Mouse (Mus musculus) kidney, embryonic 14.5 days (tissue): ENCODE measurements around the gene Flt3. TPM values are rescaled to one million over a fixed set of nuclear protein-coding genes. Genes with fewer than 3 reads are reported as not detected.

Experiments
- ATAC-seq: fragments of 200-750 bp; cut with Nextera tagmentation; 2 replicates; pipeline ENCODE4 v1.8.0; 2017; ENCODE audit warnings: moderate number of reproducible peaks, mild to moderate bottlenecking, moderate TSS enrichment, moderate library complexity; ENCODE audit not compliant: low FRiP score, low TSS enrichment
- H3K27ac ChIP-seq: fragments of 300-500 bp; sonication (generic); 2 replicates; pipeline ENCODE4 v1.5.1; 2014; ENCODE audit warnings: low read depth, mild to moderate bottlenecking, low read length, moderate library complexity, mixed read lengths
- H3K27me3 ChIP-seq: fragments of 300-500 bp; sonication (generic); 2 replicates; pipeline ENCODE4 v1.6.1; 2014; ENCODE audit warnings: mild to moderate bottlenecking, low read length; ENCODE audit not compliant: control insufficient read depth, insufficient read depth
- H3K36me3 ChIP-seq: fragments of 300-500 bp; sonication (generic); 2 replicates; pipeline ENCODE4 v1.6.1; 2014; ENCODE audit warnings: low read length, mixed read lengths; ENCODE audit not compliant: control insufficient read depth, insufficient read depth
- H3K4me1 ChIP-seq: fragments of 300-500 bp; sonication (generic); 2 replicates; pipeline ENCODE4 v1.6.1; 2014; ENCODE audit warnings: low read length, mixed read lengths; ENCODE audit not compliant: control insufficient read depth, insufficient read depth
- H3K4me2 ChIP-seq: fragments of 300-500 bp; sonication (generic); replicated peaks from 2 replicates; pipeline ENCODE4 v1.6.1; 2014; ENCODE audit warnings: low read depth, mild to moderate bottlenecking, low read length
- H3K4me3 ChIP-seq: fragments of 300-500 bp; sonication (generic); 2 replicates; pipeline ENCODE4 v1.5.1; 2014; ENCODE audit warnings: mild to moderate bottlenecking, low read length
- H3K9ac ChIP-seq: fragments of 300-500 bp; sonication (generic); 2 replicates; pipeline ENCODE4 v1.6.1; 2014; ENCODE audit warnings: low read depth, mild to moderate bottlenecking, low read length, moderate library complexity
- H3K9me3 ChIP-seq: fragments of 300-500 bp; sonication (generic); 2 replicates; pipeline ENCODE4 v1.6.1; 2016; ENCODE audit warnings: low read length; ENCODE audit not compliant: control insufficient read depth
- WGBS: fragments of 180-500 bp; shearing (Covaris S2); extraction: QIAGEN DNeasy Blood & Tissue Kit; methylation state at CpG from one replicate; pipeline ENCODE4 v1.1.7; 2014; 5-methylcytosine and 5-hydroxymethylcytosine counted together
- polyA plus RNA-seq: library from polyadenylated mRNA; unstranded; fragments of >200 nt; fragmentation: Nextera tagmentation; extraction: Ambion mirVana; gene quantifications from 2 replicates; pipeline ENCODE4 v1.2.1, GENCODE M21; 2014

Gene Flt3
- polyA plus RNA-seq, 1 experiment from 2014 or later: not detected

DNA sequence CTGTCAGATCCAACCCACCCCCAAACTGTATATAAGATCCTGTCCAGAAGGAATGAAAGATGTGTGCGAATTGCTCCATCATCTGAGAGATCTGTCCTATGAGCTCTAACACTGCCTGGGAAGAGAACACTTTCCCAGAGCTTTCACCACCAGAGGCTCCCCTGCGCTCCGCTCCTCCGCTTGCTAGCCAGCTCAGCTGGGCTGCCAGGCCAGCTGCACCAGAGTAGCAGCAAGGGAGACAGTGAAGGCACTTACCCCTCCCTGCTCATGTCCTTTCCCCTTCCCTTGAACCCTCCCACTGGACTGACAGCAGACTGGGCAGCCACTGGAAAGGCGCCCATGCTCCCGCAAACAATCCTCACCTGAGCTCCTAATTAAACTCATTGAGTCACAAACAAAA, 23.3 kb upstream of the Flt3 start:
- Histone ChIP-seq H3K4me3 (no peak overlapping the region), H3K27me3 (no peaks in the 10 kb centered on the region), H3K4me1 (no peaks in the 10 kb centered on the region; the same call in 1 of the 2 replicates), H3K4me2 (no peak overlapping the region), H3K9ac (no peak overlapping the region), H3K36me3 (no peaks in the 10 kb centered on the region), H3K27ac (no peak overlapping the region), H3K9me3 (no peaks in the 10 kb centered on the region)
- ATAC-seq: peak; percentile 57
- WGBS: 42% methylated on average over 6 of the region's 6 CpGs

GRCm38 (mm10) chr5:147418394-147419121, 18.3 kb upstream of the Flt3 start:
- H3K27me3 ChIP-seq: no peaks in the 10 kb centered on the region
- H3K9ac ChIP-seq: no peak overlapping the region
- ATAC-seq: peak; percentile 39; the same call in 1 of the 2 replicates
- H3K27ac ChIP-seq: no peak overlapping the region
- H3K9me3 ChIP-seq: no peaks in the 10 kb centered on the region
- 25% methylated on average over 10 of the region's 10 CpGs for WGBS
- H3K4me2 ChIP-seq: no peak overlapping the region
- no peaks in the 10 kb centered on the region for H3K4me1 ChIP-seq
- H3K36me3 ChIP-seq: no peaks in the 10 kb centered on the region
- no peak overlapping the region for H3K4me3 ChIP-seq

GRCm38 (mm10) chr5:147417986-147418385, 17.7 kb upstream of the Flt3 start:
- Histone ChIP-seq H3K4me3 (no peak overlapping the region), H3K27me3 (no peaks in the 10 kb centered on the region), H3K9me3 (no peaks in the 10 kb centered on the region), H3K36me3 (no peaks in the 10 kb centered on the region), H3K9ac (no peak overlapping the region), H3K4me1 (no peaks in the 10 kb centered on the region), H3K27ac (no peak overlapping the region), H3K4me2 (no peak overlapping the region)
- WGBS: 80% methylated on average over 1 of the region's 1 CpGs
- ATAC-seq: no peak

GRCm38 (mm10) chr5:147410585-147410984, 10.3 kb upstream of the Flt3 start:
- WGBS: 91% methylated on average over 6 of the region's 6 CpGs
- Histone ChIP-seq H3K4me3 (no peak overlapping the region), H3K4me2 (no peak overlapping the region), H3K9ac (no peak overlapping the region), H3K36me3 (no peaks in the 10 kb centered on the region), H3K4me1 (no peaks in the 10 kb centered on the region), H3K27ac (no peak overlapping the region), H3K9me3 (no peaks in the 10 kb centered on the region), H3K27me3 (no peaks in the 10 kb centered on the region)
- 0 out of 2 replicates have a peak, but pooled peaks have one; percentile 35 for ATAC-seq

- H3K4me2 ChIP-seq: 0 out of 2 replicates have a peak overlapping the region, but pooled peaks have one; percentile 8
- no peaks in the 10 kb centered on the region for H3K36me3 ChIP-seq
- H3K27me3 ChIP-seq: no peaks in the 10 kb centered on the region
- H3K9ac ChIP-seq: no peak overlapping the region
- no peaks in the 10 kb centered on the region for H3K9me3 ChIP-seq
- H3K4me3 ChIP-seq: no peak overlapping the region; the same call in 1 of the 2 replicates
- H3K4me1 ChIP-seq: no peaks in the 10 kb centered on the region
- 60% methylated on average over 29 of the region's 29 CpGs for WGBS
- ATAC-seq: no peak
- H3K27ac ChIP-seq: no peak overlapping the region
Observed at GRCm38 (mm10) chr5:147408731-147409130, 8.4 kb upstream of the Flt3 start.

- no peak for ATAC-seq
- Histone ChIP-seq H3K4me2 (no peak overlapping the region), H3K4me3 (no peak overlapping the region), H3K4me1 (no peaks in the 10 kb centered on the region), H3K27me3 (peaks cover 11% of the 10 kb centered on the region), H3K9me3 (no peaks in the 10 kb centered on the region), H3K36me3 (no peaks in the 10 kb centered on the region), H3K27ac (no peak overlapping the region), H3K9ac (no peak overlapping the region)
- 79% methylated on average over 5 of the region's 5 CpGs for WGBS
Observed at GRCm38 (mm10) chr5:147406135-147406534, 5.8 kb upstream of the Flt3 start.

DNA sequence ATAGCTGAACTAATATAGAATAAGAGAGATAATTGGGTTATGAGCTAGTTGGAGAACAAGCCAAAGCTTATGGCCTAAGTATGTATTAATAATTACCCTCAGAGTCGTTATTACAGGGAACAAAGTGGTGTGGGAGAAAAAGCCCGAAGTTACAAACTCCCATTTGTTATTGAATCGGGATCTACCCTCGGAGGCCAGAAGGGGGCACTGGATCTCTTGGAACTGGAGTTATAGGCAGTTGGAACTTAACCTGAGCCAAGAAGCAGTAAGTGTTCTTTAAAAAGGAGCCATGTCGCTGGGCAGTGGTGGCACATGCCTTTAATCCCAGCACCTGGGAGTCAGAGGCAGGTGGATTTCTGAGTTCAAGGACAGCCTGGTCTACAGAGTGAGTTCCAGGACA, 2.2 kb upstream of the Flt3 start:
- WGBS: 26% methylated on average over 5 of the region's 5 CpGs
- no peaks in the 10 kb centered on the region for H3K36me3 ChIP-seq

GRCm38 (mm10) chr5:147401024-147401423, 735 bp upstream of the Flt3 start:
- no peak for ATAC-seq
- 0 out of 2 replicates have a peak overlapping the region, but pooled peaks have one; percentile 74 for H3K4me2 ChIP-seq
- no peak overlapping the region; the same call in 1 of the 2 replicates for H3K4me3 ChIP-seq
- H3K9me3 ChIP-seq: no peaks in the 10 kb centered on the region
- no peak overlapping the region for H3K9ac ChIP-seq
- no peak overlapping the region for H3K27ac ChIP-seq
- no peaks in the 10 kb centered on the region for H3K36me3 ChIP-seq
- peaks cover 41% of the 10 kb centered on the region for H3K27me3 ChIP-seq
- H3K4me1 ChIP-seq: 0 out of 2 replicates have a peak, but pooled peaks cover 2% of the 10 kb centered on the region
- 26% methylated on average over 11 of the region's 11 CpGs for WGBS

More for the DNA sequence above, 2.2 kb upstream of the Flt3 start:
- no peaks in the 10 kb centered on the region for H3K9me3 ChIP-seq
- peaks cover 41% of the 10 kb centered on the region for H3K27me3 ChIP-seq
- H3K9ac ChIP-seq: no peak overlapping the region
- no peak overlapping the region for H3K27ac ChIP-seq
- no peak for ATAC-seq
- H3K4me3 ChIP-seq: no peak overlapping the region
- 0 out of 2 replicates have a peak, but pooled peaks cover 2% of the 10 kb centered on the region for H3K4me1 ChIP-seq
- no peak overlapping the region; the same call in 1 of the 2 replicates for H3K4me2 ChIP-seq

- H3K9ac ChIP-seq: peak overlapping the region; percentile 34; the same call in 1 of the 2 replicates
Observed at GRCm38 (mm10) chr5:147400505-147400979, 253 bp upstream of the Flt3 start.

More at GRCm38 (mm10) chr5:147400505-147400979, 253 bp upstream of the Flt3 start:
- peak; percentile 33; the same call in 1 of the 2 replicates for ATAC-seq
- WGBS: 1% methylated on average over 17 of the region's 17 CpGs
- H3K9me3 ChIP-seq: no peaks in the 10 kb centered on the region
- H3K27me3 ChIP-seq: peaks cover 41% of the 10 kb centered on the region
- H3K4me1 ChIP-seq: 0 out of 2 replicates have a peak, but pooled peaks cover 2% of the 10 kb centered on the region
- no peaks in the 10 kb centered on the region for H3K36me3 ChIP-seq
- H3K4me2 ChIP-seq: peak overlapping the region; percentile 74
- peak overlapping the region; percentile 38 for H3K4me3 ChIP-seq
- H3K27ac ChIP-seq: no peak overlapping the region
